Mouse (Mus musculus): ENCODE data around the gene Fcamr. TPM values are rescaled to one million over a fixed set of nuclear protein-coding genes. Genes with fewer than 3 reads are reported as not detected.

Gene Fcamr
- polyA plus RNA-seq, 1 experiment from 2014 or later = not detected

- DNase-seq = no peak
- H3K9me3 ChIP-seq (replicated peaks) = no peaks in the 10 kb centered on the region
Measured at GRCm38 (mm10) chr1:130776645-130777044, 24.1 kb upstream of the Fcamr start.

GRCm38 (mm10) chr1:130779867-130780266 lies 20.8 kb upstream of the Fcamr start:
- Histone ChIP-seq H3K9me3 (replicated peaks) (no peaks in the 10 kb centered on the region), H3K4me2 (no peak overlapping the region), H3K4me3 (replicated peaks) (no peak overlapping the region), H3K27ac (no peak overlapping the region), H3K27me3 (no peaks in the 10 kb centered on the region), H3K4me1 (replicated peaks) (0 out of 2 replicates have a peak, but pooled peaks cover 3% of the 10 kb centered on the region), H3K36me3 (no peaks in the 10 kb centered on the region), H3K9ac (no peak overlapping the region)
- DNase-seq = no peak
- no peak for ATAC-seq (ENCODE audit: low read depth)
- WGBS (ENCODE audit: insufficient replicate concordance) = 70% methylated on average over 3 of the region's 3 CpGs

More at GRCm38 (mm10) chr1:130776645-130777044, 24.1 kb upstream of the Fcamr start:
- H3K27me3 ChIP-seq = no peaks in the 10 kb centered on the region
- no peaks in the 10 kb centered on the region for H3K4me1 ChIP-seq (replicated peaks)
- H3K4me2 ChIP-seq = no peak overlapping the region
- H3K27ac ChIP-seq = no peak overlapping the region
- H3K4me3 ChIP-seq (replicated peaks) = no peak overlapping the region
- WGBS (ENCODE audit: insufficient replicate concordance) = 80% methylated on average over 1 of the region's 1 CpGs
- ATAC-seq (ENCODE audit: low read depth) = 0 out of 2 replicates have a peak, but pooled peaks have one; percentile 58
- H3K9ac ChIP-seq = no peak overlapping the region
- no peaks in the 10 kb centered on the region for H3K36me3 ChIP-seq

DNA sequence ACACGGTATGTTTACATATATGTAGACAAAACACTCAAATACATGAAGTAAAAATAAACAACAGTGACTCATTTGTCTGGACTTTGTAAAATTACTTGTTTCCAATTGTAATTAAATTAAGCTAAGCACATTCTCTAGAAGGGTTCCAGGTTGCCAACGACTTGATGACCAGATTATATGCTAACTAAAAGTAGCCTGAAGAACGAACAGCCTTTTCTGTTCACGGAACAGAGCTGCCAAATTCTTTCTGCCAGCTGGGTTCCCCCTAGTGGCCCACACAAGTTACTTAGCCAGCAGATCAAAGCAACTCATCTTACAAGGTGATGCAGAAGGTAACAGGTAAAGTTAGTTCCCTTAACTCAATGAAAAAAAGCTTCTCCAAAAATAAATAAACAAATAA lies 16.6 kb upstream of the Fcamr start:
- WGBS (ENCODE audit: insufficient replicate concordance) = 25% methylated on average over 4 of the region's 4 CpGs
- 0 out of 2 replicates have a peak, but pooled peaks cover 3% of the 10 kb centered on the region for H3K4me1 ChIP-seq (replicated peaks)
- H3K9me3 ChIP-seq (replicated peaks) = no peaks in the 10 kb centered on the region
- H3K27ac ChIP-seq = no peak overlapping the region
- no peak overlapping the region for H3K4me2 ChIP-seq
- no peak overlapping the region for H3K4me3 ChIP-seq (replicated peaks)
- H3K27me3 ChIP-seq = 0 out of 2 replicates have a peak, but pooled peaks cover 2% of the 10 kb centered on the region
- peak; percentile 22 for DNase-seq
- no peak for ATAC-seq (ENCODE audit: low read depth)
- no peak overlapping the region for H3K9ac ChIP-seq
- H3K36me3 ChIP-seq = no peaks in the 10 kb centered on the region

GRCm38 (mm10) chr1:130787001-130787400 lies 13.7 kb upstream of the Fcamr start:
- DNase-seq (no peak), ATAC-seq (ENCODE audit: low read depth) (no peak)
- 29% methylated on average over 4 of the region's 4 CpGs for WGBS (ENCODE audit: insufficient replicate concordance)
- Histone ChIP-seq H3K4me3 (replicated peaks) (no peak overlapping the region), H3K9ac (no peak overlapping the region), H3K36me3 (no peaks in the 10 kb centered on the region), H3K4me2 (no peak overlapping the region), H3K4me1 (replicated peaks) (0 out of 2 replicates have a peak, but pooled peaks cover 3% of the 10 kb centered on the region), H3K27me3 (0 out of 2 replicates have a peak, but pooled peaks cover 2% of the 10 kb centered on the region), H3K27ac (no peak overlapping the region), H3K9me3 (replicated peaks) (no peaks in the 10 kb centered on the region)

GRCm38 (mm10) chr1:130789512-130790451 lies 10.9 kb upstream of the Fcamr start:
- ATAC-seq (ENCODE audit: low read depth) = peak; percentile 20; the same call in 1 of the 2 replicates
- WGBS (ENCODE audit: insufficient replicate concordance) = 36% methylated on average over 3 of the region's 3 CpGs

GRCm38 (mm10) chr1:130795331-130795730 lies 5.4 kb upstream of the Fcamr start:
- 57% methylated on average over 2 of the region's 2 CpGs for WGBS (ENCODE audit: insufficient replicate concordance)
- H3K4me3 ChIP-seq (replicated peaks) = no peak overlapping the region
- H3K36me3 ChIP-seq = no peaks in the 10 kb centered on the region
- H3K4me2 ChIP-seq = no peak overlapping the region
- H3K9me3 ChIP-seq (replicated peaks) = no peaks in the 10 kb centered on the region
- H3K27ac ChIP-seq = no peak overlapping the region
- ATAC-seq (ENCODE audit: low read depth) = no peak
- H3K4me1 ChIP-seq (replicated peaks) = no peaks in the 10 kb centered on the region
- H3K27me3 ChIP-seq = no peaks in the 10 kb centered on the region
- DNase-seq = no peak
- no peak overlapping the region for H3K9ac ChIP-seq

More at GRCm38 (mm10) chr1:130789512-130790451, 10.9 kb upstream of the Fcamr start:
- H3K9ac ChIP-seq = no peak overlapping the region
- no peak for DNase-seq
- no peak overlapping the region for H3K27ac ChIP-seq
- H3K36me3 ChIP-seq = no peaks in the 10 kb centered on the region
- no peak overlapping the region for H3K4me2 ChIP-seq
- H3K9me3 ChIP-seq (replicated peaks) = no peaks in the 10 kb centered on the region
- H3K4me1 ChIP-seq (replicated peaks) = no peaks in the 10 kb centered on the region
- 0 out of 2 replicates have a peak, but pooled peaks cover 2% of the 10 kb centered on the region for H3K27me3 ChIP-seq
- H3K4me3 ChIP-seq (replicated peaks) = no peak overlapping the region

DNA sequence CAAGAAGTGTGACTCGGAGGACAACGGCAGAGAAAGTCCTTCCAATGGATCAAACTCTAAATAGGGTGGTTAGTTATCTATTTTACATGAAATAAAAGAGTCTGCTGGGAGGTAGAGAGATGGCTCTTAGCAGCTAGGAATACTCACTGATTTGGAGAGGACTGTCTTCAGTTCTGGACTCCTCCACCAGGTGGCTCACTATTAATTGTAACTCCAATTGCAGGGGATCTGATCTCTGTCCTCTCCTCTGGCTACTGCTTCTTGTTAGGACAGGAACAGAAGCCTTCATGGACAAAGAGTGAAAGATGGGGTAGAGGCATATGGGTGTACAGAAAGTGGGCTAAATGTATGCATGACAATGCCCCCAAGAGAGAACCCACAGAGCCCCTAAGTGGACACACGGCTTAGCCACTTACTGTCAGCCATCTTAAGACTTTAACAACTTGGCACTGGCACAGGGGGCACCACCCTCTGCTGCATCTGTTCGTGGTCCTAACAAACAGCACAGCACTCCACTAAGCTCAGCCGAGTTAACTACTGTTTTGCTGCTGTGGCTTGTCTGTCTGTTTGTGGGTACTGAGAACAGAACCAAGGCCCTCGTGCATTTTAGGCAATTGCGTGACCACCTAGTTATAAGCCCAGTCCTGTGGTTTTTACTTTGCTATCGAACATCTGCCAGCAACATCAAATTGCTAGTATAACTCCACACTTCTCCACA lies 3.6 kb upstream of the Fcamr start:
- WGBS (ENCODE audit: insufficient replicate concordance) = 54% methylated on average over 8 of the region's 8 CpGs
- no peaks in the 10 kb centered on the region for H3K9me3 ChIP-seq (replicated peaks)

DNA sequence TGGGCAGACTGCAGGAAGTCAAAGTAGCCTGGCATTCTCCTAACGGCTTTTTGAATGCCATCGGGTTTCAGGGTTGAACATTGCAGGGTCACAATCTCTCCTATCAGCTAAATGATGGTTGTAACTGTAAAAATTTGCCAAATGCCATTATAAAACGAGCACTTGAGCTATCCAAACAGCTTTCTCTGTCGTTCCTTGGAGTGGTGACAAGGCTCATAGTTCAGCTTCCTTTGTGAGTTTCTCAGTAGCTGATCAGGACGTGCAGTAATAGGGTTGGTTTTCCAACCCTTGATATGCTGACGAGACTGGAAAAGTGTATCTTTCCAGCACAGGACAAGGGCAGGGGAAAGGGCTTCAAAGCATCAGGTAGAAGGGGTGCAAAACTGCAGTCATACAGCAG lies 2.7 kb upstream of the Fcamr start:
- ATAC-seq (ENCODE audit: low read depth) (no peak), DNase-seq (no peak)
- WGBS (ENCODE audit: insufficient replicate concordance) = 43% methylated on average over 6 of the region's 6 CpGs
- Histone ChIP-seq H3K27me3 (no peaks in the 10 kb centered on the region), H3K4me3 (replicated peaks) (no peak overlapping the region), H3K27ac (no peak overlapping the region), H3K4me2 (no peak overlapping the region), H3K9ac (no peak overlapping the region), H3K9me3 (replicated peaks) (no peaks in the 10 kb centered on the region), H3K4me1 (replicated peaks) (no peaks in the 10 kb centered on the region), H3K36me3 (no peaks in the 10 kb centered on the region)

More for the DNA sequence above, 3.6 kb upstream of the Fcamr start:
- Histone ChIP-seq H3K27ac (no peak overlapping the region), H3K36me3 (no peaks in the 10 kb centered on the region), H3K4me3 (replicated peaks) (no peak overlapping the region), H3K9ac (no peak overlapping the region), H3K27me3 (no peaks in the 10 kb centered on the region), H3K4me1 (replicated peaks) (no peaks in the 10 kb centered on the region), H3K4me2 (no peak overlapping the region)
- no peak for DNase-seq
- ATAC-seq (ENCODE audit: low read depth) = no peak

GRCm38 (mm10) chr1:130798551-130798950 lies 2.2 kb upstream of the Fcamr start:
- Histone ChIP-seq H3K4me3 (replicated peaks) (no peak overlapping the region), H3K9me3 (replicated peaks) (no peaks in the 10 kb centered on the region), H3K36me3 (no peaks in the 10 kb centered on the region), H3K27me3 (no peaks in the 10 kb centered on the region), H3K4me1 (replicated peaks) (no peaks in the 10 kb centered on the region), H3K27ac (no peak overlapping the region), H3K9ac (no peak overlapping the region), H3K4me2 (no peak overlapping the region)
- DNase-seq (no peak), ATAC-seq (ENCODE audit: low read depth) (no peak)
- WGBS (ENCODE audit: insufficient replicate concordance) = 50% methylated on average over 3 of the region's 3 CpGs

DNA sequence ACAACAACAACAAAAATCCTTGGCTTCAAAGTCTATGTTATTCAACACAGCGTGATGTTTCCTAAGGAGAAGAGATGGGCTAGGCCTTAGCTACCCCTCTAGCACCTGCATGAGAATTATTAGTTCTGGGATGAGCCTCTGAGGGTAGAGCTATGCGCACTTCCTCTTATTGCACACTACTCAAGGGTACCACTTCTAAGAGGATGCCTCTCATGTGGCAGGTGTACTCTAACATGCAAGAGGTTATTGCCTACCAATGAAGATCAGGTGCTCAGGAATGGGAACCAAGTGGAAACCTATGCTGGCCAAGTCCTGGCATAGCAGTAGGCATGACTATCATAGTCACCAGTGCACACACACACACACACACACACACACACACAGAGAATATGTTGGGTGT lies 1.3 kb upstream of the Fcamr start:
- WGBS (ENCODE audit: insufficient replicate concordance) = 77% methylated on average over 2 of the region's 2 CpGs
- no peaks in the 10 kb centered on the region for H3K36me3 ChIP-seq
- no peak overlapping the region for H3K9ac ChIP-seq
- H3K4me2 ChIP-seq = no peak overlapping the region
- DNase-seq = no peak
- H3K27me3 ChIP-seq = no peaks in the 10 kb centered on the region
- no peaks in the 10 kb centered on the region for H3K4me1 ChIP-seq (replicated peaks)
- H3K4me3 ChIP-seq (replicated peaks) = no peak overlapping the region
- ATAC-seq (ENCODE audit: low read depth) = no peak
- H3K9me3 ChIP-seq (replicated peaks) = no peaks in the 10 kb centered on the region
- no peak overlapping the region for H3K27ac ChIP-seq

DNA sequence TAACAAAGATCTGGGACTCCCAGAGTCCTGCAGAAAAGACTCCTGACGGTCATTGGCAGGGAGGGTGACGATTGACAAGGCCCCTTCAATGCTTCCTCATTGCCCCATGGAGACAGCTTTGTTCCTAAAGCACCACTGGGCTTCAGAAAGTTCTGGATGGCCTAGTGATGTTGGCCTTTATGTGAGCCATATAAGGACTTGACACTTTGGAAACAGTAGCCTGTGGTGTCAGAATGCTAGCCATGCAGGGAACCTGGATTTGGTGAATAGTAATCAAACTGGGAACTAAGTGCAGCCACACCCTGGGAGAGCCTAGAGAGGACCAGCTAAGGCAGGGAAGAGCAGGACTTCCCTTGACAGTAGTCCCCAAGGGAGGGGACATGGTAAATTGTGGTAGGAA lies 809 bp downstream of the Fcamr start:
- no peak for DNase-seq

More for the DNA sequence above, 809 bp downstream of the Fcamr start:
- Histone ChIP-seq H3K27me3 (no peaks in the 10 kb centered on the region), H3K4me3 (replicated peaks) (no peak overlapping the region), H3K9ac (no peak overlapping the region), H3K9me3 (replicated peaks) (no peaks in the 10 kb centered on the region), H3K4me2 (no peak overlapping the region), H3K27ac (no peak overlapping the region), H3K4me1 (replicated peaks) (no peaks in the 10 kb centered on the region), H3K36me3 (no peaks in the 10 kb centered on the region)
- WGBS (ENCODE audit: insufficient replicate concordance) = 43% methylated on average over 2 of the region's 2 CpGs
- ATAC-seq (ENCODE audit: low read depth) = no peak
